Mouse (Mus musculus) heart, adult 2 months (tissue): ENCODE data around the gene Ap1m1. TPM values are rescaled to one million over a fixed set of nuclear protein-coding genes. Genes with fewer than 3 reads are reported as not detected.
A peak's percentile ranks its signal among the peaks of the same experiment; 100 is the strongest.

Experiments
- DNase-seq, 2 experiments: peaks; one replicate each; pipeline ENCODE4 v3.0.0; 2021
- H3K27ac ChIP-seq: fragments of 200-600 bp; 2 replicates; pipeline ENCODE4 v1.8.1; 2022
- H3K27me3 ChIP-seq: fragments of 200-500 bp; 2 replicates; pipeline ENCODE4 v1.6.1; 2012; ENCODE audit warnings: mild to moderate bottlenecking, low read length, inconsistent platforms, mixed read lengths; ENCODE audit not compliant: control insufficient read depth, insufficient read depth
- H3K36me3 ChIP-seq: fragments of 200-500 bp; 2 replicates; pipeline ENCODE4 v1.6.1; 2012; ENCODE audit warnings: low read length, inconsistent platforms; ENCODE audit not compliant: control insufficient read depth, insufficient read depth
- H3K4me1 ChIP-seq: fragments of 200-500 bp; 2 replicates; pipeline ENCODE4 v1.6.1; 2011; ENCODE audit warnings: low read length; ENCODE audit not compliant: control insufficient read depth, insufficient read depth
- H3K4me3 ChIP-seq: fragments of 200-600 bp; 2 replicates; pipeline ENCODE4 v1.8.1; 2022
- H3K79me2 ChIP-seq: fragments of 200-500 bp; replicated peaks from 2 replicates; pipeline ENCODE4 v1.6.1; 2012; ENCODE audit warnings: mild to moderate bottlenecking, inconsistent platforms, low read length, moderate library complexity, mixed read lengths; ENCODE audit not compliant: control insufficient read depth, insufficient read depth
- H3K9ac ChIP-seq: fragments of 200-500 bp; 2 replicates; pipeline ENCODE4 v1.6.1; 2012; ENCODE audit warnings: low read depth, mild to moderate bottlenecking, control low read depth, inconsistent platforms, low read length, mixed read lengths
- CTCF ChIP-seq: fragments of 200-600 bp; IDR thresholded peaks from 2 replicates; pipeline ENCODE4 v1.8.1; 2022; ENCODE audit warnings: antibody characterized with exemption, mild to moderate bottlenecking, moderate library complexity
- EP300 ChIP-seq: fragments of 200-500 bp; IDR thresholded peaks from 2 replicates; pipeline ENCODE4 v1.6.1; 2011; ENCODE audit warnings: low read depth, low read length, control low read depth; ENCODE audit not compliant: insufficient read depth
- POLR2A ChIP-seq: fragments of 200-500 bp; IDR thresholded peaks from 2 replicates; pipeline ENCODE4 v1.6.1; 2011; ENCODE audit warnings: mild to moderate bottlenecking, low read depth, low read length, control low read depth; ENCODE audit not compliant: insufficient read depth
- WGBS: fragments of 180-500 bp; shearing (Covaris S2); methylation state at CpG from one replicate; pipeline ENCODE4 v1.1.7; 2018; 5-methylcytosine and 5-hydroxymethylcytosine counted together
- intact Hi-C: fragments of 180-260 bp; cut with DNase I; formaldehyde crosslinking; loops from one replicate; pipeline ENCODE4 v1.15.1; 2025
- polyA plus RNA-seq: library from polyadenylated mRNA; depleted of rRNA; stranded (reverse); fragments of >200 nt; gene quantifications from 2 replicates; pipeline ENCODE4 v1.2.3, GENCODE M21; 2012
- total RNA-seq, 2 experiments: library from RNA; stranded (reverse); gene quantifications; 2 replicates each; pipeline ENCODE4 v1.2.3; 2021

Gene Ap1m1
- total and polyA plus RNA-seq, 3 experiments: 44.6 to 74.3 (median 48.8) TPM

GRCm38 (mm10) chr8:72210710-72211109, 29.1 kb upstream of the Ap1m1 start:
- no peak for DNase-seq
- Histone ChIP-seq H3K9ac (no peak overlapping the region), H3K36me3 (no peaks in the 10 kb centered on the region), H3K27me3 (no peaks in the 10 kb centered on the region), H3K4me3 (no peak overlapping the region), H3K79me2 (no peaks in the 10 kb centered on the region), H3K4me1 (no peaks in the 10 kb centered on the region), H3K27ac (no peak overlapping the region)
- no peak for TF ChIP-seq CTCF
- TF ChIP-seq POLR2A: no peak
- no peak for TF ChIP-seq EP300
- WGBS: 56% methylated on average over 2 of the region's 2 CpGs
- intact Hi-C loops: no loop called here

GRCm38 (mm10) chr8:72211846-72212245, 28.0 kb upstream of the Ap1m1 start:
- Histone ChIP-seq H3K27me3 (no peaks in the 10 kb centered on the region), H3K79me2 (no peaks in the 10 kb centered on the region), H3K36me3 (no peaks in the 10 kb centered on the region), H3K4me3 (no peak overlapping the region), H3K27ac (no peak overlapping the region), H3K9ac (no peak overlapping the region), H3K4me1 (no peaks in the 10 kb centered on the region)
- TF ChIP-seq CTCF (no peak), EP300 (no peak), POLR2A (no peak)
- 72% methylated on average over 1 of the region's 1 CpGs for WGBS
- intact Hi-C loops: no loop called here
- DNase-seq: no peak

GRCm38 (mm10) chr8:72212751-72213150, 27.1 kb upstream of the Ap1m1 start, which contains the start of gene Cib3:
TSS of gene Cib3 (minus strand) at chr8:72212837.
- TF ChIP-seq CTCF: no peak
- no peak for TF ChIP-seq EP300
- no peak for TF ChIP-seq POLR2A
- Histone ChIP-seq H3K27me3 (no peaks in the 10 kb centered on the region), H3K36me3 (no peaks in the 10 kb centered on the region), H3K79me2 (no peaks in the 10 kb centered on the region), H3K9ac (no peak within 1 kb of the TSS), H3K4me3 (no peak within 1 kb of the TSS), H3K4me1 (no peaks in the 10 kb centered on the region), H3K27ac (no peak within 1 kb of the TSS)
- WGBS: 49% methylated on average over 4 of the region's 4 CpGs
- intact Hi-C loops: loop anchor here (1.0 kb wide), 1 partner anchor 30 kb away; no protein-coding TSS in a partner anchor
- no peak for DNase-seq

- intact Hi-C loops: loop anchor here (1.0 kb wide), 1 partner anchor 31 kb away; no protein-coding TSS in a partner anchor
- H3K27me3 ChIP-seq: no peaks in the 10 kb centered on the region
- WGBS: 74% methylated on average over 4 of the region's 4 CpGs
- no peak within 1 kb of the TSS for H3K4me3 ChIP-seq
- no peak for DNase-seq
- no peaks in the 10 kb centered on the region for H3K79me2 ChIP-seq
- H3K36me3 ChIP-seq: no peaks in the 10 kb centered on the region
- TF ChIP-seq EP300: no peak
- no peak for TF ChIP-seq CTCF
- TF ChIP-seq POLR2A: no peak
- no peaks in the 10 kb centered on the region for H3K4me1 ChIP-seq
- no peak within 1 kb of the TSS for H3K27ac ChIP-seq
- H3K9ac ChIP-seq: no peak within 1 kb of the TSS
Observed at GRCm38 (mm10) chr8:72213536-72213935, 26.3 kb upstream of the Ap1m1 start, which contains the start of gene Gm11034. TSS of gene Gm11034 (minus strand) at chr8:72213636.

- intact Hi-C loops: no loop called here
- no peak for DNase-seq
- WGBS: 43% methylated on average over 2 of the region's 2 CpGs
- no peak overlapping the region for H3K4me3 ChIP-seq
- TF ChIP-seq POLR2A (no peak), EP300 (no peak), CTCF (peak; percentile 48)
- peaks cover 2% of the 10 kb centered on the region; the same call in 1 of the 2 replicates for H3K79me2 ChIP-seq
- H3K36me3 ChIP-seq: no peaks in the 10 kb centered on the region
- H3K27ac ChIP-seq: no peak overlapping the region
- no peaks in the 10 kb centered on the region for H3K27me3 ChIP-seq
- no peak overlapping the region for H3K9ac ChIP-seq
- 0 out of 2 replicates have a peak, but pooled peaks cover 1% of the 10 kb centered on the region for H3K4me1 ChIP-seq
Observed at GRCm38 (mm10) chr8:72215060-72215459, 24.8 kb upstream of the Ap1m1 start.

GRCm38 (mm10) chr8:72215871-72216270, 23.9 kb upstream of the Ap1m1 start:
- H3K9ac ChIP-seq: no peak overlapping the region
- H3K79me2 ChIP-seq: peaks cover 2% of the 10 kb centered on the region; the same call in 1 of the 2 replicates
- peaks cover 1% of the 10 kb centered on the region; the same call in 1 of the 2 replicates for H3K4me1 ChIP-seq
- DNase-seq: no peak
- no peaks in the 10 kb centered on the region for H3K36me3 ChIP-seq
- intact Hi-C loops: no loop called here
- H3K27me3 ChIP-seq: no peaks in the 10 kb centered on the region
- TF ChIP-seq POLR2A (no peak), CTCF (no peak), EP300 (no peak)
- H3K4me3 ChIP-seq: no peak overlapping the region
- H3K27ac ChIP-seq: no peak overlapping the region
- 23% methylated on average over 1 of the region's 1 CpGs for WGBS
